Mouse (Mus musculus) hindbrain, embryonic 16.5 days (tissue): ENCODE results near the gene Npas3. TPM values are rescaled to one million over a fixed set of nuclear protein-coding genes. Genes with fewer than 3 reads are reported as not detected.
A peak's percentile ranks its signal among the peaks of the same experiment; 100 is the strongest.

Experiments
- ATAC-seq: fragments of 200-750 bp; cut with Nextera tagmentation; 2 replicates; pipeline ENCODE4 v1.8.0; 2017; ENCODE audit warnings: moderate TSS enrichment, moderate library complexity
- H3K27ac ChIP-seq: fragments of 300-500 bp; sonication (generic); 2 replicates; pipeline ENCODE4 v1.5.1; 2014; ENCODE audit warnings: low read depth, mild to moderate bottlenecking, control low read depth, low read length, moderate library complexity
- H3K27me3 ChIP-seq: fragments of 300-500 bp; sonication (generic); replicated peaks from 2 replicates; pipeline ENCODE4 v1.6.1; 2014; ENCODE audit warnings: low read length; ENCODE audit not compliant: control insufficient read depth, insufficient read depth
- H3K36me3 ChIP-seq: fragments of 300-500 bp; sonication (generic); 2 replicates; pipeline ENCODE4 v1.6.1; 2014; ENCODE audit warnings: mild to moderate bottlenecking, low read length, moderate library complexity, mixed read lengths; ENCODE audit not compliant: control insufficient read depth, insufficient read depth
- H3K4me1 ChIP-seq: fragments of 300-500 bp; sonication (generic); 2 replicates; pipeline ENCODE4 v1.6.1; 2014; ENCODE audit warnings: low read depth, low read length; ENCODE audit not compliant: control insufficient read depth, insufficient read depth
- H3K4me2 ChIP-seq: fragments of 300-500 bp; sonication (generic); 2 replicates; pipeline ENCODE4 v1.6.1; 2014; ENCODE audit warnings: mild to moderate bottlenecking, low read length, control low read depth, moderate library complexity
- H3K4me3 ChIP-seq: fragments of 300-500 bp; sonication (generic); 2 replicates; pipeline ENCODE4 v1.5.1; 2014; ENCODE audit warnings: mild to moderate bottlenecking, low read length, control low read depth, moderate library complexity
- H3K9ac ChIP-seq: fragments of 300-500 bp; sonication (generic); 2 replicates; pipeline ENCODE4 v1.6.1; 2014; ENCODE audit warnings: low read depth, mild to moderate bottlenecking, control low read depth, low read length, moderate library complexity
- H3K9me3 ChIP-seq: fragments of 300-500 bp; sonication (generic); 2 replicates; pipeline ENCODE4 v1.6.1; 2014; ENCODE audit warnings: mild to moderate bottlenecking, low read length, moderate library complexity; ENCODE audit not compliant: control insufficient read depth
- WGBS: fragments of 180-500 bp; shearing (Covaris S2); extraction: QIAGEN DNeasy Blood & Tissue Kit; methylation state at CpG from one replicate; pipeline ENCODE4 v1.1.7; 2014; 5-methylcytosine and 5-hydroxymethylcytosine counted together
- polyA plus RNA-seq: library from polyadenylated mRNA; unstranded; fragments of >200 nt; fragmentation: Nextera tagmentation; extraction: Ambion mirVana; gene quantifications from 2 replicates; pipeline ENCODE4 v1.2.1, GENCODE M21; 2015

The Npas3 gene
- polyA plus RNA-seq, 1 experiment from 2014 or later = 21.4 TPM

- Histone ChIP-seq H3K4me3 (no peak overlapping the region), H3K4me2 (no peak overlapping the region), H3K36me3 (no peaks in the 10 kb centered on the region), H3K27me3 (no peaks in the 10 kb centered on the region), H3K9ac (no peak overlapping the region), H3K9me3 (no peaks in the 10 kb centered on the region), H3K27ac (no peak overlapping the region), H3K4me1 (0 out of 2 replicates have a peak, but pooled peaks cover 2% of the 10 kb centered on the region)
- ATAC-seq = no peak
- 88% methylated on average over 5 of the region's 5 CpGs for WGBS
These were observed 628.2 kb downstream of the Npas3 start for GRCm38 (mm10) chr12:53876693-53877092.

GRCm38 (mm10) chr12:53881684-53882083 lies 633.2 kb downstream of the Npas3 start:
- Histone ChIP-seq H3K4me2 (no peak overlapping the region), H3K36me3 (no peaks in the 10 kb centered on the region)
- WGBS = 76% methylated on average over 4 of the region's 4 CpGs

GRCm38 (mm10) chr12:53882863-53883262 lies 634.4 kb downstream of the Npas3 start:
- H3K4me1 ChIP-seq = no peaks in the 10 kb centered on the region
- WGBS = 85% methylated on average over 8 of the region's 8 CpGs
- ATAC-seq = no peak
- no peaks in the 10 kb centered on the region for H3K36me3 ChIP-seq
- no peak overlapping the region for H3K27ac ChIP-seq
- no peak overlapping the region for H3K4me3 ChIP-seq
- H3K27me3 ChIP-seq = no peaks in the 10 kb centered on the region
- no peak overlapping the region for H3K4me2 ChIP-seq
- H3K9me3 ChIP-seq = no peaks in the 10 kb centered on the region
- no peak overlapping the region for H3K9ac ChIP-seq

More at GRCm38 (mm10) chr12:53881684-53882083, 633.2 kb downstream of the Npas3 start:
- no peaks in the 10 kb centered on the region for H3K4me1 ChIP-seq
- no peak overlapping the region for H3K27ac ChIP-seq
- no peaks in the 10 kb centered on the region for H3K9me3 ChIP-seq
- no peaks in the 10 kb centered on the region for H3K27me3 ChIP-seq
- ATAC-seq = no peak
- H3K4me3 ChIP-seq = no peak overlapping the region
- H3K9ac ChIP-seq = no peak overlapping the region

GRCm38 (mm10) chr12:53888624-53889023 lies 640.1 kb downstream of the Npas3 start:
- ATAC-seq = no peak

GRCm38 (mm10) chr12:53895909-53896308 lies 647.4 kb downstream of the Npas3 start:
- Histone ChIP-seq H3K4me2 (no peak overlapping the region), H3K4me3 (no peak overlapping the region), H3K9ac (no peak overlapping the region), H3K27me3 (no peaks in the 10 kb centered on the region), H3K36me3 (no peaks in the 10 kb centered on the region), H3K27ac (no peak overlapping the region), H3K9me3 (no peaks in the 10 kb centered on the region), H3K4me1 (no peaks in the 10 kb centered on the region)
- 87% methylated on average over 5 of the region's 5 CpGs for WGBS
- no peak for ATAC-seq

More at GRCm38 (mm10) chr12:53888624-53889023, 640.1 kb downstream of the Npas3 start:
- H3K9me3 ChIP-seq = no peaks in the 10 kb centered on the region
- no peaks in the 10 kb centered on the region for H3K27me3 ChIP-seq
- H3K36me3 ChIP-seq = no peaks in the 10 kb centered on the region
- no peak overlapping the region for H3K9ac ChIP-seq
- no peak overlapping the region for H3K4me3 ChIP-seq
- H3K4me2 ChIP-seq = no peak overlapping the region
- WGBS = 38% methylated on average over 4 of the region's 4 CpGs
- H3K27ac ChIP-seq = peak overlapping the region; percentile 39; the same call in 1 of the 2 replicates
- H3K4me1 ChIP-seq = no peaks in the 10 kb centered on the region

GRCm38 (mm10) chr12:53908761-53909160 lies 660.3 kb downstream of the Npas3 start:
- Histone ChIP-seq H3K4me2 (no peak overlapping the region), H3K4me1 (0 out of 2 replicates have a peak, but pooled peaks cover 2% of the 10 kb centered on the region), H3K9ac (no peak overlapping the region), H3K4me3 (no peak overlapping the region), H3K9me3 (no peaks in the 10 kb centered on the region), H3K27ac (no peak overlapping the region), H3K36me3 (no peaks in the 10 kb centered on the region), H3K27me3 (no peaks in the 10 kb centered on the region)
- WGBS = 73% methylated on average over 8 of the region's 8 CpGs
- ATAC-seq = no peak

- no peaks in the 10 kb centered on the region for H3K36me3 ChIP-seq
- no peaks in the 10 kb centered on the region for H3K4me1 ChIP-seq
- no peak overlapping the region for H3K4me2 ChIP-seq
- no peak for ATAC-seq
- no peaks in the 10 kb centered on the region for H3K9me3 ChIP-seq
- no peak overlapping the region for H3K27ac ChIP-seq
- H3K27me3 ChIP-seq = no peaks in the 10 kb centered on the region
- H3K9ac ChIP-seq = no peak overlapping the region
- WGBS = 89% methylated on average over 2 of the region's 2 CpGs
- no peak overlapping the region for H3K4me3 ChIP-seq
These were observed 661.7 kb downstream of the Npas3 start for GRCm38 (mm10) chr12:53910192-53910591.

GRCm38 (mm10) chr12:53922153-53922552 lies 673.7 kb downstream of the Npas3 start:
- Histone ChIP-seq H3K36me3 (no peaks in the 10 kb centered on the region), H3K27ac (no peak overlapping the region), H3K4me2 (no peak overlapping the region), H3K4me3 (no peak overlapping the region), H3K9me3 (no peaks in the 10 kb centered on the region), H3K9ac (no peak overlapping the region), H3K4me1 (no peaks in the 10 kb centered on the region), H3K27me3 (no peaks in the 10 kb centered on the region)
- WGBS = 88% methylated on average over 7 of the region's 7 CpGs
- no peak for ATAC-seq

- no peak overlapping the region for H3K4me2 ChIP-seq
- 50% methylated on average over 2 of the region's 2 CpGs for WGBS
These were observed 700.3 kb downstream of the Npas3 start for GRCm38 (mm10) chr12:53948826-53949225.

GRCm38 (mm10) chr12:53962004-53962403 lies 713.5 kb downstream of the Npas3 start:
- Histone ChIP-seq H3K36me3 (no peaks in the 10 kb centered on the region), H3K9ac (no peak overlapping the region), H3K4me1 (no peaks in the 10 kb centered on the region; the same call in 1 of the 2 replicates), H3K9me3 (no peaks in the 10 kb centered on the region), H3K27ac (no peak overlapping the region), H3K4me2 (no peak overlapping the region), H3K4me3 (no peak overlapping the region), H3K27me3 (no peaks in the 10 kb centered on the region)
- ATAC-seq = no peak
- 32% methylated on average over 7 of the region's 7 CpGs for WGBS

More at GRCm38 (mm10) chr12:53948826-53949225, 700.3 kb downstream of the Npas3 start:
- Histone ChIP-seq H3K27me3 (no peaks in the 10 kb centered on the region), H3K9me3 (no peaks in the 10 kb centered on the region), H3K4me3 (no peak overlapping the region), H3K27ac (no peak overlapping the region), H3K36me3 (no peaks in the 10 kb centered on the region), H3K4me1 (no peaks in the 10 kb centered on the region; the same call in none of the 2 replicates), H3K9ac (no peak overlapping the region)
- ATAC-seq = no peak
